Mouse (Mus musculus) hindbrain, embryonic 11.5 days (tissue): ENCODE measurements at regions not wholly inside any gene's neighbourhood (a gene's known extent, or its start where the extent isn't known, plus 50 kb on each side); places are given as distances from the start of the nearest gene placed in this dataset.

Experiments used
- ATAC-seq: fragments of 200-750 bp; cut with Nextera tagmentation; 2 replicates; pipeline ENCODE4 v1.8.0; 2017; ENCODE audit warnings: mild to moderate bottlenecking, moderate TSS enrichment, moderate library complexity; ENCODE audit not compliant: low FRiP score
- DNase-seq: peaks from one replicate; pipeline ENCODE4 v3.0.0-alpha.2; 2015; ENCODE audit warnings: low spot score
- H3K27ac ChIP-seq: fragments of 300-500 bp; sonication (generic); 2 replicates; pipeline ENCODE4 v1.5.1; 2014; ENCODE audit warnings: mild to moderate bottlenecking, low read depth, low read length
- H3K27me3 ChIP-seq: fragments of 300-500 bp; sonication (generic); 2 replicates; pipeline ENCODE4 v1.6.1; 2014; ENCODE audit warnings: mild to moderate bottlenecking, low read length, moderate library complexity, mixed read lengths; ENCODE audit not compliant: control insufficient read depth, insufficient read depth
- H3K36me3 ChIP-seq: fragments of 300-500 bp; sonication (generic); 2 replicates; pipeline ENCODE4 v1.6.1; 2014; ENCODE audit warnings: mild to moderate bottlenecking, low read length, moderate library complexity, mixed read lengths; ENCODE audit not compliant: control insufficient read depth, insufficient read depth
- H3K4me1 ChIP-seq: fragments of 300-500 bp; sonication (generic); replicated peaks from 2 replicates; pipeline ENCODE4 v1.6.1; 2014; ENCODE audit warnings: low read length, mixed read lengths; ENCODE audit not compliant: control insufficient read depth, insufficient read depth
- H3K4me2 ChIP-seq: fragments of 300-500 bp; sonication (generic); replicated peaks from 2 replicates; pipeline ENCODE4 v1.6.1; 2014; ENCODE audit warnings: mild to moderate bottlenecking, low read depth, low read length
- H3K4me3 ChIP-seq: fragments of 300-500 bp; sonication (generic); 2 replicates; pipeline ENCODE4 v1.5.1; 2014; ENCODE audit warnings: low read depth, low read length
- H3K9ac ChIP-seq: fragments of 300-500 bp; sonication (generic); 2 replicates; pipeline ENCODE4 v1.6.1; 2014; ENCODE audit warnings: low read depth, low read length
- H3K9me3 ChIP-seq: fragments of 300-500 bp; sonication (generic); 2 replicates; pipeline ENCODE4 v1.6.1; 2016; ENCODE audit warnings: low read length; ENCODE audit not compliant: control insufficient read depth
- WGBS: fragments of 180-500 bp; shearing (Covaris S2); extraction: QIAGEN DNeasy Blood & Tissue Kit; methylation state at CpG from one replicate; pipeline ENCODE4 v1.1.7; 2014; 5-methylcytosine and 5-hydroxymethylcytosine counted together

DNA sequence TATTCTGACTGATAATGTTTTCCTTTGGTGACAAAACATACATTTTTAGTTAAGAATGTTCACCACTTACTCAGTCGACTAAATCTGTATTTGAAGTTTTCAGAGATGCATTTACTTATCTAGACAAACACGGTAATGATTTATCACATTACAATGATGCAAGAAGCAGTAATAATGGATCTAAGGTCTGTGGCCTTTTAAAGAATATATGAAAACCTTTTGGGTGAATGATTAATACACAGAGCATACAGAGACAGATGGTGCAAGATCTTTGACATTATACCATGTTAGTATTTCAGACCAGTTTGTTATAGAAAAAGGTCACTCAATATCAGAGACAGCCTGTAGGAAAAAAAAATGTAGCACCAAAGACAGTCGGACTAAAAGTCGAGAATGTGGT is 1004.2 kb upstream of the Ncam2 start:
- no peak for DNase-seq
- Histone ChIP-seq H3K4me2 (no peak overlapping the region), H3K9me3 (no peaks in the 10 kb centered on the region), H3K4me1 (no peaks in the 10 kb centered on the region), H3K4me3 (no peak overlapping the region), H3K27me3 (no peaks in the 10 kb centered on the region), H3K9ac (no peak overlapping the region), H3K27ac (no peak overlapping the region), H3K36me3 (no peaks in the 10 kb centered on the region)
- WGBS = 85% methylated on average over 4 of the region's 4 CpGs
- no peak for ATAC-seq

DNA sequence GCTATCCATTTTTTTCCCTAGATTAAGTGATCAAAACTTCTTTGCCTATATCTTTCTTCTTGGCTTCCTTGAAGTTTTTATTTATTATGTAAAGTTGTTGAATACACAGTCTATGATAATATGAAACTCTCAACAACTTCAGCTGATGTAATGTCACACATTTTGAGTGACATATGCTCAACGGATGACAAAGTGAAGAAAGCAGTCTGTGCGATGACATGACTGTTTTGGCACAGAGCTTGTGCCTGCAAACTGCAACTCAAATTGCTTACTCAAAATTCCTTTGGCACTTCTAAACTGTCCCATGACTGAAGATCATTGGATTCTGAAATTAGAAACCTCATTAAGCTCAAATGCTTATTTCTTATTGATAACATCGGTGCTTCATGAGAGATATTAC is 997.7 kb upstream of the Ncam2 start:
- Histone ChIP-seq H3K9ac (no peak overlapping the region), H3K36me3 (no peaks in the 10 kb centered on the region), H3K4me3 (no peak overlapping the region), H3K27ac (no peak overlapping the region), H3K4me2 (no peak overlapping the region), H3K9me3 (no peaks in the 10 kb centered on the region), H3K27me3 (no peaks in the 10 kb centered on the region), H3K4me1 (no peaks in the 10 kb centered on the region)
- ATAC-seq = no peak
- no peak for DNase-seq
- 92% methylated on average over 3 of the region's 3 CpGs for WGBS

DNA sequence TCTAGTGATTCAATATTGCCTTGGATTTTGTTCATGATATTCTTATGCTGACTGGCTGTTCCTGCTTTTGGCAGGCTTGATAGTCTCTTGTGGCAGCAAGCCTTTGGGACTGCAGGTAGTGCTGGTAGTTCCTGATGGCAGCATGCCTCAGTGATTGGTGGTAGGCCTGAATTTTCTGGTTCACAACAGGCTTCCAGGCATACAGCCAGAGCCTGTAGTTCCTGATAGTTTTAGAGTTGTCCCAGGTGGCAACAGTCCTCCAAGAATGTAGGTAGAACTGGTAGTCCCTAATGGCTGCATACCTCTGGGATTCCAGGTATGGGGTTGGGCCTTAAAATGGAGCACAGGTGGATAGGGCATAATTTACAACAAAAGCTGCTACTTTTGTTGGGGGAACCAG is 987.7 kb upstream of the Ncam2 start:
- Histone ChIP-seq H3K4me2 (no peak overlapping the region), H3K27me3 (no peaks in the 10 kb centered on the region), H3K4me1 (no peaks in the 10 kb centered on the region), H3K27ac (no peak overlapping the region), H3K9me3 (no peaks in the 10 kb centered on the region), H3K36me3 (no peaks in the 10 kb centered on the region), H3K4me3 (no peak overlapping the region), H3K9ac (no peak overlapping the region)
- no peak for ATAC-seq
- DNase-seq = no peak

DNA sequence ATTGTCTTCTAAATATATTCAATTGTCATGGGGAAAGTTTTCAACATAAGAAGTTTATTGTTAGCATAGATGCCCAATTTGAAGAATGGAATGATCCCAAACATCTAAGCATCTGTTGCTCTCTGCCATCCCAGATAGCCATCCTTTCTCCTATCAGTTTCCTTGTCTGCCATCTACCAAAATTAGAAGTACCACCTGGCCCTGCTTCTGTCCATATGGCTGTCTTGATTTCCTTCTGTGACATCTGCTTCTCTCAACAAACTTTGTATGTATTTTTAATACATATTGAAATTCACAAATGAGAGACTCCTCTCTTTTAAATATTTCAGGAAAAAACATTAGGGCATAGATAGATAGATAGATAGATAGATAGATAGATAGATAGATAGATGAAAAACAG is 945.1 kb upstream of the Ncam2 start:
- Histone ChIP-seq H3K9ac (no peak overlapping the region), H3K27me3 (no peaks in the 10 kb centered on the region), H3K4me1 (no peaks in the 10 kb centered on the region), H3K36me3 (no peaks in the 10 kb centered on the region), H3K27ac (no peak overlapping the region), H3K9me3 (no peaks in the 10 kb centered on the region), H3K4me2 (no peak overlapping the region), H3K4me3 (no peak overlapping the region)
- no peak for ATAC-seq
- DNase-seq = no peak

DNA sequence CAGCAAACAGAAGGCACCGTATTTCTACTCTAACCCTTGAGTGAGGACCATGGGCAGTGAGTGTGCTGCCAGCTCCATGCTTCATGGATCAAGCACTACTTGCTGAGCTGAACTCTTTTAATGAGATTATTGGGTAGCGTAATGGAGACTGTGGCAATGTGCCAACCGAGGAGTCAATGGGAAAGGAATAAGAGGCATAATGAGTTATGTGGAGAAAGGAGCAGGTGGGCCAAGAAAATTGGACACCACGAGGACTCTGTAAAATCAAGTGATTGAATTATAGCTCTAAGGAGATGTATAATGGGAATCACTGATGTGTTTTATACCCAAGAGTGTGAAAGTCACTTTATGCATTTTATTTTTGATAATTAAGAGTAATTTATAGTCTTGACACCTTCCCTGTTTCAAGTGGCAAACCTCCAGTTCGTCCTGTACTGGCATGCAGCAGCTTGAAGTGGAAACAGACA is 934.3 kb upstream of the Ncam2 start:
- H3K4me1 ChIP-seq = no peaks in the 10 kb centered on the region
- no peaks in the 10 kb centered on the region for H3K27me3 ChIP-seq
- H3K36me3 ChIP-seq = no peaks in the 10 kb centered on the region
- peak; percentile 49; the same call in 1 of the 2 replicates for ATAC-seq
- 75% methylated on average over 5 of the region's 5 CpGs for WGBS
- H3K4me2 ChIP-seq = no peak overlapping the region
- DNase-seq = peak; percentile 2
- no peak overlapping the region for H3K4me3 ChIP-seq
- no peak overlapping the region for H3K27ac ChIP-seq
- no peak overlapping the region for H3K9ac ChIP-seq
- no peaks in the 10 kb centered on the region for H3K9me3 ChIP-seq

DNA sequence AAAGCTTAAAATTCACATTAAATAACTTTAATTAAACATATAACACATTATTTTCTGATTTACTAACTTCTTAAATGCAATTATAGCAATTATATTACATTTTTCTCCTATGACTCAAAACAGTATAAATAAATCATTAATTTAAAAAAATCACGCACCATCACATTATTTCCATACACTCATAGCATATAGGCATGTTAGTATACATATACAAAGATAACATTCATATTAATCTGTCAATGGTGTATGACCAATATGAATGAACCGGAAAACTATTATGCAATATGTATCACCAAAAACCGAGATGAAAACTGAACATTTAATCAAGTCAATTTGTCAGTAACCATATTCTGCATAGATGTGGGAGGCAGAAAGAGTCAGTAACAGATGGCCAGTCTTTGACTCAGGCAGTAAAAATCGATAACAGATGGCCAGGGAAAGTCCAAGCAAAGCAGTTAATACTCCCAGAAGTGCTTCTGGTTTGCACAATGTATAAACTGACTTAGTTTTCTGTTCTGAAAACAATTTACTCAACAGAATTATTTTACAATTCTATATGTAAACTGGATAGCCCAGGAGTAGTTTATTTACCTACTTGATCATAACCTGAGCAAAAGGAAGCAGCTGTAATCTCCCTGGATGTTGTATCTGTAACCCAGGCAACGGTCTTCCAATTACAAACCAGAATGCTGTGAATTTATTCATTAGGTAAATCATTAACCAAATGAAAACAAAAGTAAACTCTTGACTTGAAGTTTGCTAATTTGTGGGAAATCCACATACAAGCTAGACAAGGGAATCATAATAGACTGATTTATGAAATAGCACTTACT is 928.0 kb upstream of the Ncam2 start:
- WGBS = 70% methylated on average over 5 of the region's 5 CpGs
- H3K27me3 ChIP-seq = no peaks in the 10 kb centered on the region

More for the DNA sequence above, 928.0 kb upstream of the Ncam2 start:
- DNase-seq = peak; percentile 18
- Histone ChIP-seq H3K9me3 (no peaks in the 10 kb centered on the region), H3K36me3 (no peaks in the 10 kb centered on the region), H3K4me2 (no peak overlapping the region), H3K27ac (no peak overlapping the region), H3K4me1 (no peaks in the 10 kb centered on the region), H3K4me3 (no peak overlapping the region), H3K9ac (no peak overlapping the region)
- peak; percentile 89 for ATAC-seq
